Mouse (Mus musculus) heart, embryonic 15.5 days (tissue): ENCODE measurements around the gene 1600002K03Rik. TPM values are rescaled to one million over a fixed set of nuclear protein-coding genes. Genes with fewer than 3 reads are reported as not detected.

Experiments used
- ATAC-seq: fragments of 200-750 bp; cut with Nextera tagmentation; replicated peaks from 2 replicates; pipeline ENCODE4 v1.8.0; 2017; ENCODE audit warnings: low read depth, moderate TSS enrichment; ENCODE audit not compliant: insufficient number of reproducible peaks, insufficient read depth, low FRiP score
- H3K27ac ChIP-seq: fragments of 300-500 bp; sonication (generic); 2 replicates; pipeline ENCODE4 v1.5.1; 2015; ENCODE audit warnings: mild to moderate bottlenecking, inconsistent platforms
- H3K27me3 ChIP-seq: fragments of 300-500 bp; sonication (generic); 2 replicates; pipeline ENCODE4 v1.6.1; 2015; ENCODE audit warnings: inconsistent platforms
- H3K36me3 ChIP-seq: fragments of 300-500 bp; sonication (generic); 2 replicates; pipeline ENCODE4 v1.6.1; 2015; ENCODE audit warnings: mild to moderate bottlenecking, inconsistent platforms
- H3K4me1 ChIP-seq: fragments of 300-500 bp; sonication (generic); replicated peaks from 2 replicates; pipeline ENCODE4 v1.6.1; 2015; ENCODE audit warnings: inconsistent platforms
- H3K4me2 ChIP-seq: fragments of 300-500 bp; sonication (generic); 2 replicates; pipeline ENCODE4 v1.6.1; 2015; ENCODE audit warnings: inconsistent platforms, mild to moderate bottlenecking, moderate library complexity
- H3K4me3 ChIP-seq: fragments of 300-500 bp; sonication (generic); 2 replicates; pipeline ENCODE4 v1.5.1; 2015; ENCODE audit warnings: mild to moderate bottlenecking, inconsistent platforms
- H3K9ac ChIP-seq: fragments of 300-500 bp; sonication (generic); 2 replicates; pipeline ENCODE4 v1.6.1; 2015; ENCODE audit warnings: mild to moderate bottlenecking, inconsistent platforms
- H3K9me3 ChIP-seq: fragments of 300-500 bp; sonication (generic); replicated peaks from 2 replicates; pipeline ENCODE4 v1.6.1; 2016; ENCODE audit warnings: inconsistent platforms
- WGBS: fragments of 180-500 bp; shearing (Covaris S2); methylation state at CpG from one replicate; pipeline ENCODE4 v1.1.7; 2015; ENCODE audit warnings: mixed read lengths; 5-methylcytosine and 5-hydroxymethylcytosine counted together
- polyA plus RNA-seq: library from polyadenylated mRNA; unstranded; fragments of >200 nt; fragmentation: Nextera tagmentation; extraction: Ambion mirVana; gene quantifications from 2 replicates; pipeline ENCODE4 v1.2.1, GENCODE M21; 2015

1600002K03Rik gene
- 7.7 and 9.1 TPM in 2 replicates for polyA plus RNA-seq

GRCm38 (mm10) chr10:80172527-80173292 is at the start of gene 1600002K03Rik:
Gene 1600002K03Rik (plus strand): TSS chr10:80172944.
- H3K27me3 ChIP-seq = no peaks in the 10 kb centered on the region
- peaks cover 39% of the 10 kb centered on the region for H3K4me1 ChIP-seq
- H3K36me3 ChIP-seq = peaks cover 25% of the 10 kb centered on the region
- peak within 1 kb of the TSS; percentile 88 for H3K27ac ChIP-seq
- peak within 1 kb of the TSS; percentile 66 for H3K9ac ChIP-seq
- H3K4me2 ChIP-seq = peak within 1 kb of the TSS; percentile 76
- WGBS = 4% methylated on average over 35 of the region's 35 CpGs
- H3K9me3 ChIP-seq = no peaks in the 10 kb centered on the region
- peak; percentile 58 for ATAC-seq
- peak within 1 kb of the TSS; percentile 71 for H3K4me3 ChIP-seq

DNA sequence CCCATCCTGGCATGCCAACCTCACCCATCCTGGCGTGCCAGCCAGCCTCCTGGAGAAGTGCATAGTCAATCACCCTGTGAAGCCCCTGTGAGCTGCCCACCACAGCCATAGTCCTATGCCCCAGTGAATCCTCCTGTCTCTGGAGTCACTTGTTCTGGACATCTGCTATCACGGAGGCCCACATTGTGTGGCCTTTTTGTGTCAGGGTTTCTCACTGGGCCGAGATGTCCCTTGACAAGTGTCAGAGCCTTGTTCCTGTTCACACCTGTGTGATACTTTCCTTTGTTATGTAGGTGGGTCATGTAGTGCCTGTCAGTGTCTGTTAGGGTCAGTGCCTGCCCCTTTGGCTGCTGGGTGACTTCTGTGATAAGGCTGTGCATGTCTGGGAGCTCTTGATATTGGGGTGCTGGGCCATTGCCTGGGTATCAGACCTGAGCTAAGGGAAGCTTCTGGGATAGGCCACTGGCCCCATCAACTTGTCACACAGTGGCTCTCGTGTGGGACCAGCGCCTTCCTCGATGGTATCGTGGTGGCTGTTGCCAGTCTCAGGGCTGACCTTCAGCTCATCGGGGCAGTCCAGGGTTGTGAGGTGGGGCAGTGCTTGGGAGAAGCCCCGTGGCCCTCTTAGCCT is 48.7 kb upstream of the 1600002K03Rik start:
- 88% methylated on average over 9 of the region's 9 CpGs for WGBS
- H3K36me3 ChIP-seq = peaks cover 67% of the 10 kb centered on the region
- H3K4me1 ChIP-seq = peaks cover 29% of the 10 kb centered on the region
- H3K9me3 ChIP-seq = no peaks in the 10 kb centered on the region
- H3K9ac ChIP-seq = no peak overlapping the region
- H3K27me3 ChIP-seq = no peaks in the 10 kb centered on the region
- H3K4me3 ChIP-seq = no peak overlapping the region
- H3K4me2 ChIP-seq = no peak overlapping the region
- no peak overlapping the region for H3K27ac ChIP-seq
- no peak for ATAC-seq

DNA sequence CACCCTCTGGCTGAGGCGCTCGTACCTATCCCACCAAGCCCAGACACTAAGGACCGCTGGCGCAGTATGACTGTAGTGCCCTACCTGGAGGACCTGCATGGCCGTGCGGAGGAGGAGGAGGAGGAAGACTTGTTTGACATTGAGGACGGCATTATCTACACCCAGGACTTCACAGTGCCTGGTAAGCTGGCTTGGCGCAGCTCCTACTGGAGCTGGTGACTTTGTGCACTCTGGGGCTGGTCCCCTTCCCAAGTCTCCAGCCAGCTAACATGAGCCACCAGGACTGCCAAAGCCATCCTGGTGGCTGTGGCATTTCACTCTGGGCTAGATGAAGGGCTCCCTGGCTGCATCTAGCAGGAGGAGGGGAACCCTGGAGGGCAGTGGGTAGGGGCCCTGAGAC is 44.8 kb upstream of the 1600002K03Rik start:
- Histone ChIP-seq H3K27me3 (no peaks in the 10 kb centered on the region), H3K9ac (no peak overlapping the region), H3K27ac (no peak overlapping the region), H3K4me1 (peaks cover 28% of the 10 kb centered on the region), H3K9me3 (no peaks in the 10 kb centered on the region), H3K36me3 (peaks cover 75% of the 10 kb centered on the region), H3K4me2 (no peak overlapping the region), H3K4me3 (no peak overlapping the region)
- WGBS = 97% methylated on average over 8 of the region's 8 CpGs
- ATAC-seq = no peak

DNA sequence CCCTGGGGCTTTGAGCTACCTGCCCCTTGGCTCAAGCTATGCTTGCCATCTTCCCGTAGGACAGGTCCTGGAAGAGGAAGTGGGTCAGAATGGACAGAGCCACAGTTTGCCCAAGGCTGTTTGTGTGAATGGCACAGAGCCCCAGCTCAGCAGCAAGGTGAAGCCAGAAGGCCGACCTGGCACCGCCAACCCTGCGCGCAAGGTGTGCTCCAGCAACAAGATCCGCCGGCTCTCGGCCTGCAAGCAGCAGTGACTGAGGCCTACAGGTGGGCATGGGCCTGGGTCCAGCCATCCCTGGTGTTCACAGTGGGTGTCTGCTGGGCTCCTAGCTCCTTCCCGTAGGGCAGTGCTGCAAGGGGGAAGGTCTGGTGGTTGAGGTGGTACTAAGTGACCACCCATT is 42.9 kb upstream of the 1600002K03Rik start:
- Histone ChIP-seq H3K4me3 (no peak overlapping the region), H3K9ac (no peak overlapping the region), H3K36me3 (peaks cover 64% of the 10 kb centered on the region), H3K27me3 (no peaks in the 10 kb centered on the region), H3K9me3 (no peaks in the 10 kb centered on the region), H3K4me1 (peaks cover 32% of the 10 kb centered on the region), H3K27ac (no peak overlapping the region), H3K4me2 (no peak overlapping the region)
- WGBS = 93% methylated on average over 9 of the region's 9 CpGs
- ATAC-seq = no peak

- Histone ChIP-seq H3K27me3 (no peaks in the 10 kb centered on the region), H3K9me3 (no peaks in the 10 kb centered on the region), H3K9ac (no peak overlapping the region), H3K36me3 (peaks cover 62% of the 10 kb centered on the region), H3K4me1 (peaks cover 32% of the 10 kb centered on the region), H3K27ac (no peak overlapping the region), H3K4me3 (no peak overlapping the region), H3K4me2 (no peak overlapping the region)
- no peak for ATAC-seq
- 81% methylated on average over 18 of the region's 18 CpGs for WGBS
Measured at GRCm38 (mm10) chr10:80130403-80131031, 42.2 kb upstream of the 1600002K03Rik start.

- WGBS = 31% methylated on average over 55 of the region's 55 CpGs
- peak overlapping the region; percentile 8 for H3K4me2 ChIP-seq
- H3K4me3 ChIP-seq = no peak overlapping the region
Measured at GRCm38 (mm10) chr10:80131316-80131951, 41.3 kb upstream of the 1600002K03Rik start.

DNA sequence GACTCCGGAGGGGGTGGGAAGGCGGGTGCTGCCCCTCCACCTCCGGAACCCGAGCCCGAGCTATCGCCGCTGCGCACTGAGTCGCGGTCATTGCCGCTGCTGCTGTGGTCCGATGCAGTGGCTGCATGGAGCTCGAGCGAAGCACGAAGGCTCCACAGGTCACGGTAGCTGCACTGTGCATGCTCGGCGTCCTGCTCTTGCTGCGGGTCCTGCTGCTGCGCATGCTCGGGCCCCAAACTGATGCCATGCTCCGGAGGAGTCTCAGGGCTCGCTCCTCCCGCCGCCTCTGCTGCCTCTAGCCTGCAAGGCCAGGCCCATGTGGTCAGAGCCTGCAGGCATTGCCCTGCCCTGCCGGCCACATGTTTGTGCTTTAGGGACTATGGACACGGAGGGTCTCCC is 40.8 kb upstream of the 1600002K03Rik start:
- Histone ChIP-seq H3K4me1 (peaks cover 40% of the 10 kb centered on the region), H3K27me3 (peaks cover 8% of the 10 kb centered on the region), H3K9ac (no peak overlapping the region), H3K4me3 (no peak overlapping the region), H3K4me2 (peak overlapping the region; percentile 8; the same call in 1 of the 2 replicates), H3K36me3 (peaks cover 47% of the 10 kb centered on the region), H3K9me3 (no peaks in the 10 kb centered on the region), H3K27ac (no peak overlapping the region)
- ATAC-seq = no peak
- WGBS = 65% methylated on average over 27 of the region's 27 CpGs

More at GRCm38 (mm10) chr10:80131316-80131951, 41.3 kb upstream of the 1600002K03Rik start:
- ATAC-seq = no peak
- Histone ChIP-seq H3K4me1 (peaks cover 35% of the 10 kb centered on the region), H3K36me3 (peaks cover 53% of the 10 kb centered on the region), H3K9me3 (no peaks in the 10 kb centered on the region), H3K27ac (no peak overlapping the region), H3K27me3 (0 out of 2 replicates have a peak, but pooled peaks cover 3% of the 10 kb centered on the region), H3K9ac (no peak overlapping the region)

- Histone ChIP-seq H3K36me3 (peaks cover 33% of the 10 kb centered on the region), H3K9ac (no peak overlapping the region), H3K4me1 (peaks cover 54% of the 10 kb centered on the region), H3K27me3 (peaks cover 18% of the 10 kb centered on the region), H3K9me3 (no peaks in the 10 kb centered on the region), H3K4me2 (no peak overlapping the region), H3K27ac (peak overlapping the region; percentile 69), H3K4me3 (no peak overlapping the region)
- ATAC-seq = peak; percentile 54
- 56% methylated on average over 8 of the region's 8 CpGs for WGBS
Measured at GRCm38 (mm10) chr10:80133226-80133849, 39.4 kb upstream of the 1600002K03Rik start.

- no peak overlapping the region for H3K4me3 ChIP-seq
Measured at GRCm38 (mm10) chr10:80134421-80134820, 38.3 kb upstream of the 1600002K03Rik start.

DNA sequence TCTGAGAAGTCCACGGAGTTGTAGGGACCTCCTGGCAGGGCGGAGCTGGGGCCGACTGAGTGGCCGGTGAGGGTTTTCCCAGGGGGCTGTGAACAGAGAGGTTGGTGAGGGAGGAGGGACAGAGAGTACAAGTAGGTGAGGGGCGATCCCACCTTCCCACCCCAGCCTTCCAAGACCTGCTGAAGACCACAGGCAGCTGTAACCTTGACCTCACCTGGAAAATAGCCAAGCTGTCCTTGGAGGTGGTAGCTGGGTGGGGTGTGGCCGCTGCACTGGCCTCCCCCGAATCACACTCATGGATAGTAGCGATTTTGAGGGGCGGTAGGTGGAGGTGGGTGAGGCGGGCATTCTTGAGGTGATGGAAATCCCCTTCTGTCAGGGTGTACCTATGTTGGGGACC is 37.6 kb upstream of the 1600002K03Rik start:
- peaks cover 15% of the 10 kb centered on the region for H3K36me3 ChIP-seq
- H3K9me3 ChIP-seq = no peaks in the 10 kb centered on the region
- peaks cover 69% of the 10 kb centered on the region for H3K4me1 ChIP-seq
- no peak overlapping the region for H3K4me2 ChIP-seq
- no peak overlapping the region for H3K4me3 ChIP-seq
- ATAC-seq = no peak
- H3K27me3 ChIP-seq = peaks cover 22% of the 10 kb centered on the region
- no peak overlapping the region for H3K9ac ChIP-seq
- 85% methylated on average over 10 of the region's 10 CpGs for WGBS
- no peak overlapping the region for H3K27ac ChIP-seq

More at GRCm38 (mm10) chr10:80134421-80134820, 38.3 kb upstream of the 1600002K03Rik start:
- Histone ChIP-seq H3K9ac (no peak overlapping the region), H3K9me3 (no peaks in the 10 kb centered on the region), H3K4me2 (no peak overlapping the region), H3K27ac (no peak overlapping the region), H3K27me3 (peaks cover 22% of the 10 kb centered on the region), H3K4me1 (peaks cover 65% of the 10 kb centered on the region), H3K36me3 (peaks cover 23% of the 10 kb centered on the region)
- WGBS = 77% methylated on average over 9 of the region's 9 CpGs
- ATAC-seq = no peak
